Mouse (Mus musculus): Measurements from ENCODE around the gene Cdkl1.

Cdkl1 gene

GRCm38 (mm10) chr12:69751864-69752341, 39.2 kb downstream of the Cdkl1 start:
- DNase-seq (ENCODE audit: low read depth, low spot score), result peak; percentile 13

GRCm38 (mm10) chr12:69744138-69744537, 46.9 kb downstream of the Cdkl1 start:
- no peak for DNase-seq (ENCODE audit: low read depth, low spot score)

- DNase-seq (ENCODE audit: low read depth, low spot score), result no peak
Observed at GRCm38 (mm10) chr12:69741965-69742364, 49.1 kb downstream of the Cdkl1 start.

- no peak for DNase-seq (ENCODE audit: low read depth, low spot score)
Observed at GRCm38 (mm10) chr12:69733923-69734322, 57.1 kb downstream of the Cdkl1 start.

GRCm38 (mm10) chr12:69733518-69733917, 57.5 kb downstream of the Cdkl1 start:
- DNase-seq (ENCODE audit: low read depth, low spot score), result no peak

GRCm38 (mm10) chr12:69732221-69732620, 58.8 kb downstream of the Cdkl1 start:
- DNase-seq (ENCODE audit: low read depth, low spot score), result no peak

- no peak for DNase-seq (ENCODE audit: low read depth, low spot score)
Observed at GRCm38 (mm10) chr12:69730306-69730705, 60.8 kb downstream of the Cdkl1 start.

- DNase-seq (ENCODE audit: low read depth, low spot score), result no peak
Observed at GRCm38 (mm10) chr12:69729246-69729645, 61.8 kb downstream of the Cdkl1 start.

GRCm38 (mm10) chr12:69724711-69725460, 66.2 kb downstream of the Cdkl1 start, which contains the start of the genes L2hgdh and Atp5s:
L2hgdh (minus strand) TSS chr12:69724873.
Atp5s (plus strand) TSS chr12:69724950.
- peak; percentile 87 for DNase-seq (ENCODE audit: low read depth, low spot score)

- no peak for DNase-seq (ENCODE audit: low read depth, low spot score)
Observed at GRCm38 (mm10) chr12:69724018-69724710, 66.9 kb downstream of the Cdkl1 start.

GRCm38 (mm10) chr12:69723376-69723775, 67.7 kb downstream of the Cdkl1 start:
- no peak for DNase-seq (ENCODE audit: low read depth, low spot score)

- no peak for DNase-seq (ENCODE audit: low read depth, low spot score)
Observed at GRCm38 (mm10) chr12:69722857-69723256, 68.2 kb downstream of the Cdkl1 start.

- DNase-seq (ENCODE audit: low read depth, low spot score), result no peak
Observed at GRCm38 (mm10) chr12:69713628-69714027, 77.4 kb downstream of the Cdkl1 start.

GRCm38 (mm10) chr12:69704799-69705458, 86.1 kb downstream of the Cdkl1 start:
- DNase-seq (ENCODE audit: low read depth, low spot score), result no peak

- no peak for DNase-seq (ENCODE audit: low read depth, low spot score)
Observed at GRCm38 (mm10) chr12:69698352-69698751, 92.7 kb downstream of the Cdkl1 start.
